Comparison of ENCODE assay signal across 13 mouse cellular contexts in genomic region chr4:140077615-140078014, GRCm38 (mm10).
DNase-seq lines count a peak whose midpoint lies in the region; ATAC-seq lines count a peak whose summit lies in the region.
"Had no signal": no experiment of that assay in that cellular context is flagged by ENCODE, and none has a peak within 500 bp of the region (broad histone marks: within the 10 kb centered on the region; RNA-seq: fewer than 3 reads in every experiment).

No protein-coding gene starts in this region.

- H3K9ac ChIP-seq in heart, embryonic 11.5 days (ENCODE audit: low read depth, low read length): no peak overlapping the region
- H3K9ac ChIP-seq in limb, embryonic 13.5 days: no peak overlapping the region
- H3K9ac ChIP-seq in forebrain, embryonic 16.5 days (replicated peaks; ENCODE audit: low read depth, low read length): no peak overlapping the region
- no peak overlapping the region for H3K9ac ChIP-seq in midbrain, embryonic 15.5 days
- H3K9ac ChIP-seq: embryonic facial prominence, embryonic 15.5 days; kidney, embryonic 15.5 days had no signal

- H3K36me3 ChIP-seq in heart, embryonic 11.5 days (ENCODE audit: control insufficient read depth, insufficient read depth, low read length): no peaks in the 10 kb centered on the region
- H3K36me3 ChIP-seq in limb, embryonic 13.5 days: no peaks in the 10 kb centered on the region
- H3K36me3 ChIP-seq in limb, embryonic 10.5 days: no peaks in the 10 kb centered on the region
- H3K36me3 ChIP-seq in forebrain, embryonic 16.5 days (ENCODE audit: control insufficient read depth, insufficient read depth): no peaks in the 10 kb centered on the region
- no peaks in the 10 kb centered on the region for H3K36me3 ChIP-seq in midbrain, embryonic 15.5 days (replicated peaks)
- H3K36me3 ChIP-seq: embryonic facial prominence, embryonic 15.5 days; kidney, embryonic 15.5 days had no signal

- H3K27ac ChIP-seq in heart, embryonic 11.5 days (ENCODE audit: low read depth, low read length): no peak overlapping the region
- no peak overlapping the region for H3K27ac ChIP-seq in limb, embryonic 13.5 days
- no peak overlapping the region for H3K27ac ChIP-seq in limb, embryonic 10.5 days
- H3K27ac ChIP-seq in forebrain, embryonic 16.5 days (ENCODE audit: low read length): peak overlapping the region; percentile 82
- H3K27ac ChIP-seq in midbrain, embryonic 15.5 days: 0 out of 2 replicates have a peak overlapping the region, but pooled peaks have one; percentile 8
- H3K27ac ChIP-seq: embryonic facial prominence, embryonic 15.5 days; kidney, embryonic 15.5 days; macrophage had no signal

- H3K27me3 ChIP-seq in heart, embryonic 11.5 days (ENCODE audit: control insufficient read depth, insufficient read depth, low read length): peaks cover under 1% of the 10 kb centered on the region
- H3K27me3 ChIP-seq in limb, embryonic 13.5 days: peaks cover 10% of the 10 kb centered on the region
- no peaks in the 10 kb centered on the region for H3K27me3 ChIP-seq in limb, embryonic 10.5 days (ENCODE audit: low read depth, poor library complexity, severe bottlenecking)
- no peaks in the 10 kb centered on the region for H3K27me3 ChIP-seq in forebrain, embryonic 16.5 days (replicated peaks; ENCODE audit: control insufficient read depth, insufficient read depth, low read length)
- H3K27me3 ChIP-seq in midbrain, embryonic 15.5 days (replicated peaks): no peaks in the 10 kb centered on the region
- H3K27me3 ChIP-seq: embryonic facial prominence, embryonic 15.5 days had no signal

- ATAC-seq in heart, embryonic 11.5 days (replicated peaks; ENCODE audit: insufficient number of reproducible peaks, low FRiP score, low TSS enrichment): no peak
- ATAC-seq in limb, embryonic 13.5 days (ENCODE audit: low FRiP score, low read depth): no peak
- no peak for ATAC-seq in forebrain, embryonic 16.5 days
- ATAC-seq in midbrain, embryonic 15.5 days (replicated peaks): no peak

- WGBS in heart, embryonic 11.5 days (ENCODE audit: insufficient replicate concordance): 74% methylated on average over 8 of the region's 8 CpGs
- WGBS in limb, embryonic 13.5 days: 42% methylated on average over 8 of the region's 8 CpGs
- WGBS in limb, embryonic 10.5 days: 73% methylated on average over 8 of the region's 8 CpGs
- WGBS in forebrain, embryonic 16.5 days: 68% methylated on average over 8 of the region's 8 CpGs
- WGBS in midbrain, embryonic 15.5 days: 78% methylated on average over 8 of the region's 8 CpGs

- no peak overlapping the region for H3K4me2 ChIP-seq in heart, embryonic 11.5 days
- H3K4me2 ChIP-seq in limb, embryonic 13.5 days (replicated peaks): 0 out of 2 replicates have a peak overlapping the region, but pooled peaks have one; percentile 1
- H3K4me2 ChIP-seq in forebrain, embryonic 16.5 days (ENCODE audit: low read length): peak overlapping the region; percentile 1; the same call in 1 of the 2 replicates
- no peak overlapping the region for H3K4me2 ChIP-seq in midbrain, embryonic 15.5 days
- H3K4me2 ChIP-seq: embryonic facial prominence, embryonic 15.5 days; kidney, embryonic 15.5 days had no signal

- no peaks in the 10 kb centered on the region for H3K4me1 ChIP-seq in heart, embryonic 11.5 days (ENCODE audit: control insufficient read depth, insufficient read depth, low read length)
- peaks cover 21% of the 10 kb centered on the region for H3K4me1 ChIP-seq in limb, embryonic 13.5 days
- H3K4me1 ChIP-seq in limb, embryonic 10.5 days: 0 out of 2 replicates have a peak, but pooled peaks cover 5% of the 10 kb centered on the region
- H3K4me1 ChIP-seq in forebrain, embryonic 16.5 days (replicated peaks; ENCODE audit: control insufficient read depth, insufficient read depth, low read length): peaks cover 21% of the 10 kb centered on the region
- H3K4me1 ChIP-seq in midbrain, embryonic 15.5 days: peaks cover 22% of the 10 kb centered on the region
- H3K4me1 ChIP-seq: kidney, embryonic 15.5 days had no signal

- peak; percentile 93 for DNase-seq in heart, adult 11 months
- no peak for DNase-seq in limb, embryonic 10.5 days (ENCODE audit: low spot score)
- DNase-seq in ovary, postnatal 36 days (ENCODE audit: low spot score): no peak
- DNase-seq in thymus, postnatal 36 days: no peak
- DNase-seq: gastrocnemius, postnatal 36 days; thymus, adult 2 months had no signal

- no peaks in the 10 kb centered on the region for H3K9me3 ChIP-seq in heart, embryonic 11.5 days (replicated peaks; ENCODE audit: control insufficient read depth, low read length)
- H3K9me3 ChIP-seq in limb, embryonic 13.5 days: no peaks in the 10 kb centered on the region
- no peaks in the 10 kb centered on the region for H3K9me3 ChIP-seq in limb, embryonic 10.5 days (replicated peaks)
- no peaks in the 10 kb centered on the region for H3K9me3 ChIP-seq in forebrain, embryonic 16.5 days (ENCODE audit: control insufficient read depth, low read length)
- no peaks in the 10 kb centered on the region for H3K9me3 ChIP-seq in midbrain, embryonic 15.5 days
- H3K9me3 ChIP-seq: embryonic facial prominence, embryonic 15.5 days; kidney, embryonic 15.5 days had no signal

- H3K4me3 ChIP-seq in heart, embryonic 11.5 days (ENCODE audit: low read depth, low read length): no peak overlapping the region
- no peak overlapping the region for H3K4me3 ChIP-seq in limb, embryonic 13.5 days
- H3K4me3 ChIP-seq in limb, embryonic 10.5 days: no peak overlapping the region
- H3K4me3 ChIP-seq in forebrain, embryonic 16.5 days (replicated peaks; ENCODE audit: low read length): no peak overlapping the region
- no peak overlapping the region for H3K4me3 ChIP-seq in midbrain, embryonic 15.5 days
- H3K4me3 ChIP-seq: embryonic facial prominence, embryonic 15.5 days; kidney, embryonic 15.5 days had no signal

Comparison
In these comparisons a context has a peak if more than half of its experiments do, and no peak if none do; other contexts are left out.
1. H3K27ac ChIP-seq: peak in forebrain, embryonic 16.5 days (single experiment) and midbrain, embryonic 15.5 days (single experiment); none in heart, embryonic 11.5 days (single experiment), limb, embryonic 13.5 days (single experiment) and limb, embryonic 10.5 days (single experiment).
2. H3K4me2 ChIP-seq: peak in limb, embryonic 13.5 days (single experiment) and forebrain, embryonic 16.5 days (single experiment); none in heart, embryonic 11.5 days (single experiment) and midbrain, embryonic 15.5 days (single experiment).